Mouse (Mus musculus) hematopoietic stem cell, adult 5-6 weeks (primary cell): Measurements from ENCODE around the gene Srprb. TPM values are rescaled to one million over a fixed set of nuclear protein-coding genes. Genes with fewer than 3 reads are reported as not detected.
A peak's percentile ranks its signal among the peaks of the same experiment; 100 is the strongest.

Experiments
- ATAC-seq, 2 experiments: fragments of 125-278 bp in 1 of 2; replicated peaks in 1 of 2; 2 replicates each; pipeline ENCODE4 v1.8.0; 2016 to 2017; ENCODE audit warnings: inconsistent platforms in 2 of 2, mild to moderate bottlenecking in 2 of 2, moderate number of reproducible peaks in 2 of 2, low read depth in 1 of 2, moderate TSS enrichment in 1 of 2; ENCODE audit not compliant: low FRiP score in 2 of 2, poor library complexity in 2 of 2, severe bottlenecking in 2 of 2, insufficient read depth in 1 of 2, low TSS enrichment in 1 of 2
- total RNA-seq: library from RNA; stranded (forward); fragments of 172-1452, 232-1000 nt; gene quantifications from 2 replicates; pipeline ENCODE4 v1.2.3, GENCODE M21; 2017

Gene Srprb
- total RNA-seq, 1 experiment from 2014 or later, result 21.7 TPM

DNA sequence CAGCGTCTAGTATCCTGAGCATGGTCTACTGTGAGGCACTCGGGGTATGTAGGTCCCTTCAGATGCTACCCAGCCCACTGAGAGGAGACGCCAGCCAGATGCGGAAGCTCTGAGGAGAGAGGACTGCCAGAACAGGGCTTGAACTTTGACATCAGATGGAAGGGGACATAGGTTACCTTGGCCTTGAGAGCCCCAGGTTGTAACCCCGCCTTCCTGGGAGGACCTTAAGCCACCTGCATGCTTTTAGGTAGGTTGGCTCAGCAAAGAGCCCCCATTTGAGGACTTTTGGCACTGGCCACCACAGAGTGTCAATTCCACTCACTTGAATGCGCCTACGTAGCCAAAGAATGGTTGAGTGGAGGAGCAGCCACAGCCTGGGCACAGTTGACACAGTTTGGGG is 22.8 kb upstream of the Srprb start:
- ATAC-seq, result no peak

GRCm38 (mm10) chr9:103214281-103214680 is 12.3 kb upstream of the Srprb start:
- ATAC-seq, result no peak

GRCm38 (mm10) chr9:103213631-103214030 is 11.7 kb upstream of the Srprb start:
- ATAC-seq, result no peak

- ATAC-seq, result no peak
Observed at GRCm38 (mm10) chr9:103212654-103213420, 10.9 kb upstream of the Srprb start.

DNA sequence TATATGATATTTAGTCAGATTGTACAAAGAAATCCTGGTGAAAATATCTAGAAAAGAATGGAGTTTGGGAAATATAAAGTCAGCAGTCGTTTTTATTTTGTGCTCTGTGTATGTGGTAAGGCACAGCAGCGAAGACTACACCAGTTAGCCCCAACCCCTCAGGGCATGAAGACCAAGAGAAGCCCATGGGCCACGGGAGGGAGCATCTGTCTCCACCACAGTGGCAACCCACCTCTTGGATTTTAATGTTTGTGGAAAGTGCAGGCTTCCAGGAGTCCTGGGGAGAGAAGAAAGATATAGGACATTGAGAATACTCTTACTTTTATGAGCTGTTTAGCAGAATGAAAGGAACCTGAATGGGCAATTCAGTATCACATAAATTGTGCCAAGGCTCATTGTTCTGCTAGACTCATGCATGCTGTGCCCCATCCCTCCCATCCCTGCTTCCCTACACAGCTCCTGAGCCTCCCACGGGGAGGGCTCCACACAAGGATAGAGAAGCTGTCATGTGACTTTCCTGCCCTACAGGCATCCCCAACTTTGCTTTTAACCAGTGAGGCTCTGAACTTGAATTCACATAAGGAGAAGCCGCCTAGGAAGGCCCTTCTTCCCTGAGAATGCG is 7.0 kb upstream of the Srprb start:
- ATAC-seq, result no peak

DNA sequence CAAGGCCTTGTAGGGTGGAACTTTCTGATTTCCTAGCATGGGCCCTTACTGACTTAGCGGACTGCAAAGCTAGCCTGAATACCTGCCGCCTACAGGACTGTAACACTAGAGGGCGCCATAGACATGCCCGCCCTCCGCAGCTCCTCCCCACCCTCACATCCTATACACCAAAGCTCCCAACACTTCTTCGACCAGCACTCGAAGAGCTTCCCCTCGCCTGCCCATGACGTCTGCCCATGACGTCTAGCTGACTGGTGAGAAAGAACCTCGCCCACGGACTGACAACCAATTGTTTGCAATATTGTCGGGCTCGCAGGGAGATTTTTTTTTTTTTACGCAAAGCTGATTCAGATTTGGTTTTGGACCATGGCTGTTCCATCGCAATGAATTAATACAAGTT is 5.9 kb upstream of the Srprb start:
- ATAC-seq, result peak; percentile 98

DNA sequence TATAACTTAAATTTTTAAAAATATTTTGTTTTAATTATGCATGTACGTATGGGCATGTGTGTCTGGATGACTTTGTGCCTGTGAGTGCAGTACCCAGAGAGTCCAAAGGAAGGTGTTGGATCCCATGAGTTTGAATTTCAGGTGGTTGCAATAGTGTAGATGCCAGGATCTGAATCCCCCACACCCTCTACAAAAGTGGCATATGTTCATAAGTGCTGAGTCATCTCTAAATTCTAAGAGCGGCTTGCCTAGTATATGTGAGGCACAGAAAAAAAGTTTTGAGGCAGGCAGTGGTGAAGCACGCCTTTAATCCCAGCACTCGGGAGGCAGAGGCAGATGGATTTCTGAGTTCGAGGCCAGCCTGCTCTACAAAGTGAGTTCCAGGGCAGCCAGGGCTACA is 3.8 kb upstream of the Srprb start:
- ATAC-seq, result no peak

DNA sequence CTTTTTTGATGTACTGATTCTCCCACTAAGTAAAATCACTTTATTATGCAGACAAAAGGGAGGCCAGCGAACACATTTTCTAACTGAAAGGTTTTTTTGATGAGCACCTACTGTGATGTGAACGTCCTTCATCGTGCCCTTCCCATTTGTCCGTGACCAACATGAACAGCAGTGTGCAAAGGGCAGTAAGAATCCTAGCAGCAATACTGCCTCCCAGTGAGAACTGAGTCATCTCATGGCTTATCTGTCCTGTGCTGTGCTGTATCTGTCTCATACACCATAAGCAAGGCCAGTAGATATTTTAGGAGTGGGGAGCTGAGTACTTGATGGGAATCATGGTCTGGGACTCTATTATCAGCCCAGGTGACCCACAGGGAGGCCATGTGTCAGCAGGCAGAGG is 13.5 kb downstream of the Srprb start:
- no peak for ATAC-seq

GRCm38 (mm10) chr9:103186747-103187146 is 15.2 kb downstream of the Srprb start:
- ATAC-seq, result no peak

- ATAC-seq, result no peak
Observed at GRCm38 (mm10) chr9:103185946-103186345, 16.0 kb downstream of the Srprb start.

DNA sequence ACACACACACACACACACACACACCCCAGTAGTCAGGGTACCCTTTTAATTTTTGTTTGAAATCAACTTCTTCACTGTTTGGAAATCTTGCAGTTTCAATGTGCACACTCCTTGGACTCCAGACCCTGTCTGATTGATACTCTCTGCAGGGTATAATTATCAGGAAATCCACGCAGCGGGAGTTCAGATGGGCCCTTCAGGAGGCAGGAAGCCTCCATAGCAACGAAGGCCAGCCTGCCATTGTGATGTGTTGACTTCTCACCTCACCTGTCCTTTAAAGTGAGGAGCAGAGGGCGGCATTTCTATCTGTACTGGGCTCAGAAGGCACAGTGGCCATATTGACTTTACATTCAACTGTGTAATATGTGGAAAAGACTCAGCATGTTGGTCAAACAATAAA is 17.1 kb downstream of the Srprb start:
- ATAC-seq, result no peak

DNA sequence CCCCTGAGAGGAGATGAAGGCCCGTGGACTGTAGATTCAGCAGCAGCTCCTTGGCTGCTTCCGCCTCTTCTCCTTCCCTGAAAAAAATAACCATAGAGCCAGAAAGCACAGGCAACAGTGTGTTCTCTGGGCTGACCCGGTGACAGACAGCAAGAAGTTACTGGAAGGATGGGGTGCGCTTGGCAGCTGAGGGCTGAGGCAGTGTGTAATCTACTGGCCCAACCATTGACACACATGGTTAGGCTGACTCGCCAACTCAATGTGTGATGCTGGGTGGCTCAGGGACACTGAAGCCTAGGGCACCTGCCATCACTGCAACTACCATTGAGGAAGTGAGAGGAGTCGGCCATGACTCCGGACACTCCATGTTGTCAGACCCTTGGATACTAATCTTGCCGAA is 20.1 kb downstream of the Srprb start:
- no peak for ATAC-seq

DNA sequence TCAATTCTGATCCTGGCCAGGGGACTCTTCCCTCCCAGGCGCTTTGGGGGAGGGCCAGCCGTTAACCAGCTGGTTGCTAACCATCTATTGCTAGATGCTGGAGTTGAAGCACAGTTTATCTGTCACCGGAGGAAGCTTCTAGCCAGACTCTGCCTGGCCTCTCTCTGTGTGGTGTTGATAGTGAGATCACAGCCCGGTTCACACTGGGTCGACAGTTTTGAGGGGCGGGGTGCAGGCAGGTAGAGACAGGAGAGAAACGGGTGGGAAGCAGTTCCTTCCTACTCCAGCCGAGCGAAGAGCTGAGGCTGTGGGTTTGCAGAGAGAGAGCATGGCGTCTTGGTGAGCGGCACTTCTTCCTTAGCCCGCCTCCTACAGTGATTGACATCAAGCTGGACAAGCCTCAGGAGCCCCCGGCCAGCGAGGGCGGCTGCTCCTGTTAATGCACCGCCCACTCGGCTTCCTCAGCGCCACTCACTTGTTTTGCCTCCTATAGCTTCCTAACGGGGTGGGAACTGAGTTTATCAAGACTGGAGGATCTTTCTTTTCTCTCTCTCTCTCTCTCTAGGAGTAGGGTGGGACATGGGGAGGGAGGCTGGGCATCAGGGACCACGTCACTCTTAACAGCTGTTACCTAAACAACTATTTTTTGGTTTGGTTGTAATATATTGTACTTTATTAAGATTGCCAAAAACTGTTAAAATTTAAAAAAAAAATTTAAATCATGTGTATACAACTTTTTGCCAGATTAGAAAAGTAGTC is 21.0 kb downstream of the Srprb start:
- ATAC-seq, result peak; percentile 96 to 99

- peak in 1 of 2 experiments; percentile 4; a peak in 1 of 4 replicates for ATAC-seq
Observed at GRCm38 (mm10) chr9:103180303-103180702, 21.6 kb downstream of the Srprb start.

DNA sequence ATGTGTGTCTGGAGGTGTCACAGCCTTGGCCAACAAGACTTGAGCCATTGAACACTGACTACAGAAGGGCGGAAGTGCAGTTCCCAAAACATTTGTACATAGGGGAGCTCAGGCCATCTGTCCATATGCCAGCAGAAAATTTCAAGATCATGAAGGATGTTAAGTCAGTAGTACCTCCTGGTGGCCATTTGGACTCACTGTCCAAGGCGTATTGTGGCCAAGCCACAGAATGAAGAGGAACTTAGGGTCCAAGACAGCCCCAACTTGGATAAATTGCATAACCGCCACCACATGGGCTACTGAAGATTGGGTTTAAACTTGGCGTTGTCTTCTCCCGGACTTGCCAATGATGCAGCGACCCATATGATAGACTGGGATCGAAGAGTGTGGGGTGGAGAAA is 26.2 kb downstream of the Srprb start:
- no peak for ATAC-seq

DNA sequence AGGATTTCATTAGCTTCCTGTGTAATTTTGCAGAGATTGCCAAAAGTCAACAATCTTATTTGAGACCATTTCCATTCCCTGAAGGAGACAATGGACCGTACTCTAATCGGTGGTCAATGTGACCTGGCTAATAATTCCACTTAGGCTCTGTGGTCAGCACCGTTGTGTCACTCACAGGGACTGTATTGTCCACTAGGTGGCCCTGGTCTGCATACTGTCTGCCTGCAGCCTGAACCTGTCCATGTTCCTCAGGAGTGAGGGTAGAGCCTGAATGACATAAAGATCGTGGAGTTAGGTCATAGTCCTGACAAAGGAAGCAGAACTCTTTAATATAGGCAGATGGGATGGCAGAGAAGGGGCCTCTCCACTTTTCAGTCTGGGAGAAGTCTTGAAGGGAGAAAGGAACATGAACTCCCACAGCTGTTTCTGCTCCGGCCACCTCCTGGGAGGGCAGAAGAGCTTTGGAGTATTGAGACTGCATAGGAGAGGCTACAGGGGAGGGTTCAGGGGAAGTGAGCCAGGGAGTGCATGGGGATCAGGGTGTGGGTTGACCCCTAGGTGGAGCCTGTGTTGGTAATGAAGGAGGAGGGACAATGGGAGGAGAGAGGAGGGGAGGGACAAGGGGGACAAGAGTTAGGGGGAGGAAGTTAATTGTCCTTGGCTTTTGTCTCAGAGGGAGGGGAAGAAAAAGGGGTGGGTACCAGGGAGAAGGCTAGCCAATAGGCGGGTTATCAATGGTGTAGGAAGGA is 27.0 kb downstream of the Srprb start:
- ATAC-seq, result peak; percentile 29 to 53; a peak in 2 of 4 replicates

GRCm38 (mm10) chr9:103168771-103169170 is 33.2 kb downstream of the Srprb start:
- no peak for ATAC-seq

GRCm38 (mm10) chr9:103168046-103168445 is 33.9 kb downstream of the Srprb start:
- no peak for ATAC-seq
